Mouse (Mus musculus): ENCODE measurements around the gene Ccdc85a. TPM values are rescaled to one million over a fixed set of nuclear protein-coding genes. Genes with fewer than 3 reads are reported as not detected.

The Ccdc85a gene
- polyA plus RNA-seq, 1 experiment from 2014 or later = 0.75 TPM

DNA sequence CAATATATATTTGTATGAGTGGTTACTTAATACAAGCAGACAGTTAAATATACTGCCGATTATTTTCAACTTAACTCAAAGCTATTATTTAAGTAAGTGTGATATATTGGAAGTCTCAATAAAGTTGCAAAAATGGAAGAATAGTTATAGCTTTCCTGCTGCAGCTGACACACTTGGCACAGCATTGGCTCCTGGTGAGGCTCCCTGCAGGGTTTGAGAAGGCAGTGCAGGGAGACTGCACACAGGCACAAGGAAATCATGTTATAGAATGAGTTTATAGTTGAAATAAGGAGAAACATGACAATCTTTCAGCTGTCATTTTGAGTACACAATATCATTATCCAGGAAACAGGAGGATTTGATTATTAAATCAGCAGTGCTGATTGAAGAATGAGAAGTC lies 107.0 kb downstream of the Ccdc85a start:
- no peaks in the 10 kb centered on the region for H3K36me3 ChIP-seq (ENCODE audit: control insufficient read depth, insufficient read depth, low read length)
- 88% methylated on average over 1 of the region's 1 CpGs for WGBS
- H3K4me2 ChIP-seq (replicated peaks; ENCODE audit: low read depth) = no peak overlapping the region
- H3K9me3 ChIP-seq (ENCODE audit: control insufficient read depth, low read length) = no peaks in the 10 kb centered on the region
- no peak overlapping the region for H3K9ac ChIP-seq (ENCODE audit: low read length)
- H3K27me3 ChIP-seq (ENCODE audit: control insufficient read depth, insufficient read depth, low read length) = no peaks in the 10 kb centered on the region
- no peak overlapping the region for H3K4me3 ChIP-seq (ENCODE audit: low read depth, low read length)
- no peak for DNase-seq (ENCODE audit: low spot score)
- no peak for ATAC-seq (ENCODE audit: low FRiP score, low TSS enrichment)
- H3K27ac ChIP-seq (replicated peaks) = no peak overlapping the region
- TF ChIP-seq CTCF (IDR thresholded peaks at IDR 0.05; ENCODE audit: low read depth) = no peak
- no peak for TF ChIP-seq EP300 (optimal IDR thresholded peaks at IDR 0.05)
- no peaks in the 10 kb centered on the region for H3K4me1 ChIP-seq (replicated peaks; ENCODE audit: control insufficient read depth, insufficient read depth)

DNA sequence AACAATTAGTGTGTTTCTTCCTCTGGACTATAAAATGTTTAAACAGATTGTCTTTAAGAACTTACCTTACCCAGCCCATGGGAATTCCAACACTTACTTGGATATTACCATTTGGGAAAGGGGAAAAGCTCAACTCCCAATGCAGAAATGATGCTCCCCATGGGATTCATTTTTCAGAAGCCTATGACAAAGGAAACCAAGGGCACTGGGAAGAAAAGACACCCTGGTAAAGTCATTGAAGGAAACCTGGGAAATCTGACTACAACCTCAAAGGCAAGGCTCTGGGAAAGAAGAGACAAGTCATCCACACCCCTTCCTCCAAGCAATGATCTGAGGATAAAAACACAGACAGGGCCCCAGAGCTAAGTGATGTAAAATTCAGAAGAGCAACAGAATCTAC lies 118.4 kb downstream of the Ccdc85a start:
- ATAC-seq (ENCODE audit: low FRiP score, low TSS enrichment) (no peak), DNase-seq (ENCODE audit: low spot score) (no peak)
- Histone ChIP-seq H3K36me3 (ENCODE audit: control insufficient read depth, insufficient read depth, low read length) (no peaks in the 10 kb centered on the region), H3K9ac (ENCODE audit: low read length) (no peak overlapping the region), H3K4me3 (ENCODE audit: low read depth, low read length) (no peak overlapping the region), H3K9me3 (ENCODE audit: control insufficient read depth, low read length) (no peaks in the 10 kb centered on the region), H3K4me2 (replicated peaks; ENCODE audit: low read depth) (no peak overlapping the region), H3K27me3 (ENCODE audit: control insufficient read depth, insufficient read depth, low read length) (no peaks in the 10 kb centered on the region), H3K27ac (replicated peaks) (no peak overlapping the region), H3K4me1 (replicated peaks; ENCODE audit: control insufficient read depth, insufficient read depth) (no peaks in the 10 kb centered on the region)
- no peak for TF ChIP-seq CTCF (IDR thresholded peaks at IDR 0.05; ENCODE audit: low read depth)
- no peak for TF ChIP-seq EP300 (optimal IDR thresholded peaks at IDR 0.05)

DNA sequence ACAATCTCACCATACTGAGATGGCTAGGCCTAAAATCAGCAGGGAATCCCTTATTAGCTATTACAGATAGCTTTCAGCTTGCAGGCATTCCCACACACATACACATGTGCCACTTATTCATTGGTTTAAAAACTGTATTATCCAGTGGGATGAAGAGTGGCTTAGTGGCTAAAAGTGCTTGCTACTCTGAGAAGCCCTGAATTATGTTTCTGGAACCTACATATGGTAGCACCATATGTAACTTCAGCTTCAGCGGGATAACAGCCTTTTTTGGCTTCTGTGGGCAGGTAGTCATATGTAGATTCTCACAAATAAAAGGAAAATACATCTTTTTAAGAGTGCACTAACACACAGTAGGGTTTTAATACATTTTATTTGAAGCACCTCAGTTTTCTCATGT lies 119.2 kb downstream of the Ccdc85a start:
- H3K36me3 ChIP-seq (ENCODE audit: control insufficient read depth, insufficient read depth, low read length) = no peaks in the 10 kb centered on the region
- ATAC-seq (ENCODE audit: low FRiP score, low TSS enrichment) (no peak), DNase-seq (ENCODE audit: low spot score) (no peak)
- 90% methylated on average over 1 of the region's 1 CpGs for WGBS
- no peaks in the 10 kb centered on the region for H3K27me3 ChIP-seq (ENCODE audit: control insufficient read depth, insufficient read depth, low read length)
- H3K4me3 ChIP-seq (ENCODE audit: low read depth, low read length) = no peak overlapping the region
- no peaks in the 10 kb centered on the region for H3K4me1 ChIP-seq (replicated peaks; ENCODE audit: control insufficient read depth, insufficient read depth)
- no peak for TF ChIP-seq EP300 (optimal IDR thresholded peaks at IDR 0.05)
- TF ChIP-seq CTCF (IDR thresholded peaks at IDR 0.05; ENCODE audit: low read depth) = no peak
- no peak overlapping the region for H3K4me2 ChIP-seq (replicated peaks; ENCODE audit: low read depth)
- no peak overlapping the region for H3K27ac ChIP-seq (replicated peaks)
- H3K9ac ChIP-seq (ENCODE audit: low read length) = no peak overlapping the region
- H3K9me3 ChIP-seq (ENCODE audit: control insufficient read depth, low read length) = no peaks in the 10 kb centered on the region

GRCm38 (mm10) chr11:28459165-28459564 lies 125.0 kb downstream of the Ccdc85a start:
- Histone ChIP-seq H3K4me3 (ENCODE audit: low read depth, low read length) (no peak overlapping the region), H3K9me3 (ENCODE audit: control insufficient read depth, low read length) (no peaks in the 10 kb centered on the region), H3K36me3 (ENCODE audit: control insufficient read depth, insufficient read depth, low read length) (no peaks in the 10 kb centered on the region), H3K9ac (ENCODE audit: low read length) (no peak overlapping the region), H3K4me2 (replicated peaks; ENCODE audit: low read depth) (no peak overlapping the region), H3K27ac (replicated peaks) (no peak overlapping the region), H3K27me3 (ENCODE audit: control insufficient read depth, insufficient read depth, low read length) (no peaks in the 10 kb centered on the region), H3K4me1 (replicated peaks; ENCODE audit: control insufficient read depth, insufficient read depth) (no peaks in the 10 kb centered on the region)
- TF ChIP-seq CTCF (IDR thresholded peaks at IDR 0.05; ENCODE audit: low read depth) = no peak
- no peak for TF ChIP-seq EP300 (optimal IDR thresholded peaks at IDR 0.05)
- WGBS = 58% methylated on average over 1 of the region's 1 CpGs
- ATAC-seq (ENCODE audit: low FRiP score, low TSS enrichment) = no peak
- no peak for DNase-seq (ENCODE audit: low spot score)

- Histone ChIP-seq H3K4me3 (ENCODE audit: low read depth, low read length) (no peak overlapping the region), H3K27ac (replicated peaks) (no peak overlapping the region), H3K9me3 (ENCODE audit: control insufficient read depth, low read length) (no peaks in the 10 kb centered on the region), H3K36me3 (ENCODE audit: control insufficient read depth, insufficient read depth, low read length) (no peaks in the 10 kb centered on the region), H3K4me2 (replicated peaks; ENCODE audit: low read depth) (no peak overlapping the region), H3K27me3 (ENCODE audit: control insufficient read depth, insufficient read depth, low read length) (no peaks in the 10 kb centered on the region), H3K4me1 (replicated peaks; ENCODE audit: control insufficient read depth, insufficient read depth) (no peaks in the 10 kb centered on the region), H3K9ac (ENCODE audit: low read length) (no peak overlapping the region)
- ATAC-seq (ENCODE audit: low FRiP score, low TSS enrichment) (no peak), DNase-seq (ENCODE audit: low spot score) (no peak)
- TF ChIP-seq EP300 (optimal IDR thresholded peaks at IDR 0.05) (no peak), CTCF (IDR thresholded peaks at IDR 0.05; ENCODE audit: low read depth) (no peak)
Measured at GRCm38 (mm10) chr11:28439877-28440276, 144.2 kb downstream of the Ccdc85a start.

DNA sequence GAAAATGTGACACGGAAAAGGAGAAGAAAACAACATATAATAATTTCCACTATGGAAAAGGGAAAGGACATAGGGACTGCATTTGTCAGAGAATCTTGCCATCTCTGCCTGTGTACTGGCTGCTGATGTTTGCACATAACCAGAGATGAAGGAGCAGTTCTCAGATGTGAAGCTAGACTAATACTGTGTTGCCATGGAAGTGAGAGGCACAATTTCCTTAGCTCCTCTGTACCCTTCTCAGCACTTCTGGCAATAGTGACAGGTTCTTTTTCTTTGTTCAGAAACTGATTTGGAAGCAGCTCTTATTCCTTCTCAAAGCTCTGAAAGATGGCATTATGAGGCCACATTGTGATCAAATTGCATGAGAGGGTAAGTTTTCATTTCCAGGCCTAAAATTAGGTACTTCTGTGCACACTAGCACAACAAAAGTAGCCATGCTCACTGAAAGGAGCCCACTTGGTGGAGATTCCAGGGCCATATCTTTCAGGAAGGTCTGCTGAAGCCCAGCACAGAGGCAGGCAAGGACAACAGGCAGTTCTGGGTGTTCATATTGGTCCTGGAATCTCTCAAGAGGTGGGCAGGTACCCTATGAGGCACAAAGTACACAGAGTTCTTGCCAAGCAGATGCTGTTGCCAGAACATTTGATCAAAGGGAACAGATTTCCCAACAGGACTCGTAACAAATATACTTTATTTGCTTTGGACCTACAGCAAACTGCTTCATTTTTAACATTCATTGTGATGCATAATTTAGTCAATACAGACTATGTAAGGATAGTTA lies 161.5 kb downstream of the Ccdc85a start:
- no peaks in the 10 kb centered on the region for H3K27me3 ChIP-seq (ENCODE audit: control insufficient read depth, insufficient read depth, low read length)
- no peak overlapping the region for H3K4me3 ChIP-seq (ENCODE audit: low read depth, low read length)
- no peaks in the 10 kb centered on the region for H3K36me3 ChIP-seq (ENCODE audit: control insufficient read depth, insufficient read depth, low read length)
- ATAC-seq (ENCODE audit: low FRiP score, low TSS enrichment) (no peak), DNase-seq (ENCODE audit: low spot score) (no peak)
- TF ChIP-seq CTCF (IDR thresholded peaks at IDR 0.05; ENCODE audit: low read depth) (no peak), EP300 (optimal IDR thresholded peaks at IDR 0.05) (no peak)
- no peaks in the 10 kb centered on the region for H3K4me1 ChIP-seq (replicated peaks; ENCODE audit: control insufficient read depth, insufficient read depth)
- H3K9me3 ChIP-seq (ENCODE audit: control insufficient read depth, low read length) = no peaks in the 10 kb centered on the region
- no peak overlapping the region for H3K27ac ChIP-seq (replicated peaks)
- H3K9ac ChIP-seq (ENCODE audit: low read length) = no peak overlapping the region
- WGBS = 78% methylated on average over 2 of the region's 2 CpGs
- H3K4me2 ChIP-seq (replicated peaks; ENCODE audit: low read depth) = no peak overlapping the region
